Mouse (Mus musculus) lung, adult 2 months (tissue): ENCODE data around the gene March1.

ENCODE experiments used
- CTCF ChIP-seq: fragments of 200-500 bp; IDR thresholded peaks from 2 replicates; pipeline ENCODE4 v1.5.1; 2011; ENCODE audit warnings: mild to moderate bottlenecking, low read length, control low read depth; ENCODE audit not compliant: insufficient read depth
- POLR2A ChIP-seq: fragments of 200-500 bp; IDR thresholded peaks from 2 replicates; pipeline ENCODE4 v1.6.1; 2011; ENCODE audit warnings: low read depth, mild to moderate bottlenecking, control low read depth, low read length, borderline replicate concordance; ENCODE audit errors: extremely low read depth

GRCm38 (mm10) chr8:66181265-66181664 is 563.6 kb downstream of the March1 start:
- no peak for TF ChIP-seq CTCF
- TF ChIP-seq POLR2A = no peak
